19 mouse cellular contexts compared by ENCODE assay signal in genomic region chr2:66337406-66337805, GRCm38 (mm10).
DNase-seq lines count a peak whose midpoint lies in the region; ATAC-seq lines count a peak whose summit lies in the region.
"Had no signal": no experiment of that assay in that cellular context is flagged by ENCODE, and none has a peak within 500 bp of the region (broad histone marks: within the 10 kb centered on the region; RNA-seq: fewer than 3 reads in every experiment).

No protein-coding gene starts in this region.

- H3K27ac ChIP-seq in forebrain, embryonic 14.5 days (ENCODE audit: low read depth, low read length) = no peak overlapping the region
- no peak overlapping the region for H3K27ac ChIP-seq in forebrain, embryonic 11.5 days (ENCODE audit: low read depth, low read length)
- no peak overlapping the region for H3K27ac ChIP-seq in heart, embryonic 11.5 days (ENCODE audit: low read depth, low read length)
- H3K27ac ChIP-seq: embryonic facial prominence, embryonic 15.5 days; hindbrain, embryonic 12.5 days; intestine, embryonic 15.5 days; limb, embryonic 13.5 days; liver, embryonic 13.5 days; lung, embryonic 15.5 days; macrophage; midbrain, embryonic 10.5 days had no signal

- no peaks in the 10 kb centered on the region for H3K36me3 ChIP-seq in forebrain, embryonic 14.5 days (ENCODE audit: control insufficient read depth, insufficient read depth, low read length)
- H3K36me3 ChIP-seq in forebrain, embryonic 11.5 days (ENCODE audit: control insufficient read depth, insufficient read depth, low read length) = no peaks in the 10 kb centered on the region
- H3K36me3 ChIP-seq in heart, embryonic 11.5 days (ENCODE audit: control insufficient read depth, insufficient read depth, low read length) = no peaks in the 10 kb centered on the region
- H3K36me3 ChIP-seq: embryonic facial prominence, embryonic 15.5 days; G1E; hindbrain, embryonic 12.5 days; intestine, embryonic 15.5 days; limb, embryonic 13.5 days; liver, embryonic 13.5 days; lung, embryonic 15.5 days; midbrain, embryonic 10.5 days had no signal

- no peaks in the 10 kb centered on the region for H3K4me1 ChIP-seq in forebrain, embryonic 14.5 days (ENCODE audit: control insufficient read depth, insufficient read depth, low read length)
- no peaks in the 10 kb centered on the region for H3K4me1 ChIP-seq in forebrain, embryonic 11.5 days (replicated peaks; ENCODE audit: control insufficient read depth, insufficient read depth, low read length)
- H3K4me1 ChIP-seq in heart, embryonic 11.5 days (ENCODE audit: control insufficient read depth, insufficient read depth, low read length) = no peaks in the 10 kb centered on the region
- H3K4me1 ChIP-seq: embryonic facial prominence, embryonic 15.5 days; hindbrain, embryonic 12.5 days; intestine, embryonic 15.5 days; limb, embryonic 13.5 days; liver, embryonic 13.5 days; lung, embryonic 15.5 days; midbrain, embryonic 10.5 days had no signal

- no peaks in the 10 kb centered on the region for H3K9me3 ChIP-seq in forebrain, embryonic 14.5 days (replicated peaks; ENCODE audit: control insufficient read depth, low read length)
- no peaks in the 10 kb centered on the region for H3K9me3 ChIP-seq in forebrain, embryonic 11.5 days (ENCODE audit: control insufficient read depth, low read length)
- no peaks in the 10 kb centered on the region for H3K9me3 ChIP-seq in heart, embryonic 11.5 days (replicated peaks; ENCODE audit: control insufficient read depth, low read length)
- H3K9me3 ChIP-seq: embryonic facial prominence, embryonic 15.5 days; hindbrain, embryonic 12.5 days; intestine, embryonic 15.5 days; limb, embryonic 13.5 days; liver, embryonic 13.5 days; lung, embryonic 15.5 days; midbrain, embryonic 10.5 days had no signal

- no peak overlapping the region for H3K4me2 ChIP-seq in forebrain, embryonic 14.5 days (ENCODE audit: low read length)
- H3K4me2 ChIP-seq in forebrain, embryonic 11.5 days (ENCODE audit: low read depth, low read length, severe bottlenecking) = no peak overlapping the region
- no peak overlapping the region for H3K4me2 ChIP-seq in heart, embryonic 11.5 days
- H3K4me2 ChIP-seq: embryonic facial prominence, embryonic 15.5 days; hindbrain, embryonic 12.5 days; intestine, embryonic 15.5 days; limb, embryonic 13.5 days; liver, embryonic 13.5 days; lung, embryonic 15.5 days had no signal

- no peaks in the 10 kb centered on the region for H3K27me3 ChIP-seq in forebrain, embryonic 14.5 days (replicated peaks; ENCODE audit: control insufficient read depth, insufficient read depth, low read length)
- H3K27me3 ChIP-seq in forebrain, embryonic 11.5 days (ENCODE audit: control insufficient read depth, insufficient read depth, low read length) = no peaks in the 10 kb centered on the region
- no peaks in the 10 kb centered on the region for H3K27me3 ChIP-seq in heart, embryonic 11.5 days (ENCODE audit: control insufficient read depth, insufficient read depth, low read length)
- H3K27me3 ChIP-seq: embryonic facial prominence, embryonic 15.5 days; hindbrain, embryonic 12.5 days; intestine, embryonic 15.5 days; limb, embryonic 13.5 days; liver, embryonic 13.5 days; lung, embryonic 15.5 days had no signal

- no peak overlapping the region for H3K9ac ChIP-seq in forebrain, embryonic 14.5 days (ENCODE audit: low read length)
- no peak overlapping the region for H3K9ac ChIP-seq in forebrain, embryonic 11.5 days (ENCODE audit: low read length)
- no peak overlapping the region for H3K9ac ChIP-seq in heart, embryonic 11.5 days (ENCODE audit: low read depth, low read length)
- H3K9ac ChIP-seq: embryonic facial prominence, embryonic 15.5 days; hindbrain, embryonic 12.5 days; intestine, embryonic 15.5 days; limb, embryonic 13.5 days; liver, embryonic 13.5 days; lung, embryonic 15.5 days had no signal

- no peak overlapping the region for H3K4me3 ChIP-seq in forebrain, embryonic 14.5 days (ENCODE audit: low read depth, low read length)
- H3K4me3 ChIP-seq in forebrain, embryonic 11.5 days (ENCODE audit: low read depth, low read length) = no peak overlapping the region
- H3K4me3 ChIP-seq in heart, embryonic 11.5 days (ENCODE audit: low read depth, low read length) = no peak overlapping the region
- H3K4me3 ChIP-seq: embryonic facial prominence, embryonic 15.5 days; hindbrain, embryonic 12.5 days; intestine, embryonic 15.5 days; limb, embryonic 13.5 days; liver, embryonic 13.5 days; lung, embryonic 15.5 days; midbrain, embryonic 10.5 days had no signal

- intact Hi-C loops in left cerebral cortex, postnatal 4 days (cut with DNase I) = no loop called here

- DNase-seq in forebrain, embryonic 14.5 days (ENCODE audit: low spot score) = peak; percentile 59
- DNase-seq in forebrain, embryonic 11.5 days (ENCODE audit: low spot score) = no peak
- DNase-seq in left cerebral cortex, postnatal 4 days = peak; percentile 78
- no peak for DNase-seq in left cerebral cortex, adult 8-10 months (ENCODE audit: low spot score in 2 of 2)
- DNase-seq in Muller cell, postnatal 12 days (ENCODE audit: inconsistent ontology term) = peak; percentile 4
- DNase-seq in cerebellum, adult 8-10 months = peak; percentile 18
- no peak for DNase-seq in heart, adult 18-20 months
- DNase-seq: gastrocnemius, postnatal 25 days; kidney, adult 9 months; liver, embryonic 13.5 days had no signal

- WGBS in forebrain, embryonic 14.5 days = 40% methylated on average over 5 of the region's 5 CpGs
- WGBS in forebrain, embryonic 11.5 days = 75% methylated on average over 5 of the region's 5 CpGs
- 64% methylated on average over 5 of the region's 5 CpGs for WGBS in heart, embryonic 11.5 days (ENCODE audit: insufficient replicate concordance)

- ATAC-seq in forebrain, embryonic 14.5 days = peak; percentile 50; the same call in 1 of the 2 replicates
- no peak for ATAC-seq in forebrain, embryonic 11.5 days (replicated peaks; ENCODE audit: low FRiP score)
- no peak for ATAC-seq in heart, embryonic 11.5 days (replicated peaks; ENCODE audit: insufficient number of reproducible peaks, low FRiP score, low TSS enrichment)
- ATAC-seq: intestine, embryonic 15.5 days had no signal

Comparison
In these comparisons a context has a peak if more than half of its experiments do, and no peak if none do; other contexts are left out.
1. DNase-seq: peak in forebrain, embryonic 14.5 days (single experiment), left cerebral cortex, postnatal 4 days (single experiment), Muller cell, postnatal 12 days (single experiment) and cerebellum, adult 8-10 months (single experiment); none in forebrain, embryonic 11.5 days (single experiment), left cerebral cortex, adult 8-10 months (0 of 2) and heart, adult 18-20 months (0 of 2).